Mouse (Mus musculus): ENCODE data around the gene Gucy1b2. TPM values are rescaled to one million over a fixed set of nuclear protein-coding genes. Genes with fewer than 3 reads are reported as not detected.

Gucy1b2 gene
- polyA plus RNA-seq, 1 experiment, result 1.1 TPM

GRCm38 (mm10) chr14:62468119-62468752, 12.1 kb upstream of the Gucy1b2 start:
- no peak for TF ChIP-seq CTCF (IDR thresholded peaks at IDR 0.05; ENCODE audit: borderline replicate concordance, extremely low read depth, insufficient read depth, insufficient read length)
- no peak for TF ChIP-seq POLR2A (IDR thresholded peaks at IDR 0.05; ENCODE audit: borderline replicate concordance, extremely low read depth, insufficient read depth, insufficient read length, poor library complexity, severe bottlenecking)
- DNase-seq (ENCODE audit: low read depth), result no peak

- no peak for DNase-seq (ENCODE audit: low read depth)
Measured at GRCm38 (mm10) chr14:62464966-62465365, 8.9 kb upstream of the Gucy1b2 start.

DNA sequence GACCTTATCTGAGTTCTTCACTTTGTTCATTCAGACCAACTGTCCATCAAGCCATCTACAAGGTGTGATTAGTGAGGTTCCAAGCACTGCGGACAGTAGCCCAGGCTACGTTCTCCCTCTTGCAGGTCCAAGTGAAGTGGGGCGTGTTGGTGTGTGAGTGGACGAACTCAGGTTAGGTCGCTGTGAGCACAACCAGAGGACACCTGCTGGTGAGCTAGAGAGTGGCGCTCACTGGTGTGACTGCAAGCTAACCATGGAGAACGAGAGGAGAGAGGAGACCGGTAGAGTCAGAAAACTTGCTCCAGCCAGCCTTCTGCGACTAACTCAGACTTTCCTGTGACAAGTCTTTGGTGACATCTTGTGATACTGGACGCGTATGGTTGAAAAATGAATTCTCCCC, 3.5 kb upstream of the Gucy1b2 start:
- no peak for DNase-seq (ENCODE audit: low read depth)

More at GRCm38 (mm10) chr14:62464966-62465365, 8.9 kb upstream of the Gucy1b2 start:
- TF ChIP-seq POLR2A (IDR thresholded peaks at IDR 0.05; ENCODE audit: borderline replicate concordance, extremely low read depth, insufficient read depth, insufficient read length, poor library complexity, severe bottlenecking), result no peak
- no peak for TF ChIP-seq CTCF (IDR thresholded peaks at IDR 0.05; ENCODE audit: borderline replicate concordance, extremely low read depth, insufficient read depth, insufficient read length)

GRCm38 (mm10) chr14:62457420-62458181, 1.5 kb upstream of the Gucy1b2 start:
- TF ChIP-seq CTCF (IDR thresholded peaks at IDR 0.05; ENCODE audit: borderline replicate concordance, extremely low read depth, insufficient read depth, insufficient read length) (peak; percentile 89), POLR2A (IDR thresholded peaks at IDR 0.05; ENCODE audit: borderline replicate concordance, extremely low read depth, insufficient read depth, insufficient read length, poor library complexity, severe bottlenecking) (no peak)
- DNase-seq (ENCODE audit: low read depth), result peak; percentile 96

More for the DNA sequence above, 3.5 kb upstream of the Gucy1b2 start:
- TF ChIP-seq CTCF (IDR thresholded peaks at IDR 0.05; ENCODE audit: borderline replicate concordance, extremely low read depth, insufficient read depth, insufficient read length), result peak; percentile 30; the same call in 1 of the 2 replicates
- no peak for TF ChIP-seq POLR2A (IDR thresholded peaks at IDR 0.05; ENCODE audit: borderline replicate concordance, extremely low read depth, insufficient read depth, insufficient read length, poor library complexity, severe bottlenecking)

DNA sequence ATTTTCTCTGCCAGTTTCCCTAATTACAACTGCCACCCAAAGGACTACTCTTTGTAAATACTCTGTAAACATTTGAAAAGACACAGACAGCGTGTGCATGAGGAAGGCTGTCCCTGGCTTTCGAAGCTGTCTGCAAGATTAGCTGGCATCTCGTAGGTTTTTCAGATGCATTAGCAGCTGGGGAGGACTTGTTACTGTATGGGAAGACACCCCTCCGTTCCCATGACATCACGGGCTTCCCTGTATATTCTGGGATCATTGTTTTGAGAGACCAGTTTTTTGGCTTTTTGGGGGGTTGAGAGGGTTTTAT, 564 bp downstream of the Gucy1b2 start:
- no peak for TF ChIP-seq CTCF (IDR thresholded peaks at IDR 0.05; ENCODE audit: borderline replicate concordance, extremely low read depth, insufficient read depth, insufficient read length)
- TF ChIP-seq POLR2A (IDR thresholded peaks at IDR 0.05; ENCODE audit: borderline replicate concordance, extremely low read depth, insufficient read depth, insufficient read length, poor library complexity, severe bottlenecking), result no peak
- DNase-seq (ENCODE audit: low read depth), result no peak

- peak; percentile 97 for DNase-seq (ENCODE audit: low read depth)
- TF ChIP-seq POLR2A (IDR thresholded peaks at IDR 0.05; ENCODE audit: borderline replicate concordance, extremely low read depth, insufficient read depth, insufficient read length, poor library complexity, severe bottlenecking), result no peak
- no peak for TF ChIP-seq CTCF (IDR thresholded peaks at IDR 0.05; ENCODE audit: borderline replicate concordance, extremely low read depth, insufficient read depth, insufficient read length)
Measured at GRCm38 (mm10) chr14:62454760-62455569, 1.1 kb downstream of the Gucy1b2 start.

- no peak for TF ChIP-seq POLR2A (IDR thresholded peaks at IDR 0.05; ENCODE audit: borderline replicate concordance, extremely low read depth, insufficient read depth, insufficient read length, poor library complexity, severe bottlenecking)
- TF ChIP-seq CTCF (IDR thresholded peaks at IDR 0.05; ENCODE audit: borderline replicate concordance, extremely low read depth, insufficient read depth, insufficient read length), result no peak
Measured at GRCm38 (mm10) chr14:62454136-62454535, 2.0 kb downstream of the Gucy1b2 start.

GRCm38 (mm10) chr14:62453276-62453675, 2.8 kb downstream of the Gucy1b2 start:
- DNase-seq (ENCODE audit: low read depth), result peak; percentile 25
- TF ChIP-seq POLR2A (IDR thresholded peaks at IDR 0.05; ENCODE audit: borderline replicate concordance, extremely low read depth, insufficient read depth, insufficient read length, poor library complexity, severe bottlenecking) (no peak), CTCF (IDR thresholded peaks at IDR 0.05; ENCODE audit: borderline replicate concordance, extremely low read depth, insufficient read depth, insufficient read length) (no peak)

More at GRCm38 (mm10) chr14:62454136-62454535, 2.0 kb downstream of the Gucy1b2 start:
- peak; percentile 84 for DNase-seq (ENCODE audit: low read depth)

DNA sequence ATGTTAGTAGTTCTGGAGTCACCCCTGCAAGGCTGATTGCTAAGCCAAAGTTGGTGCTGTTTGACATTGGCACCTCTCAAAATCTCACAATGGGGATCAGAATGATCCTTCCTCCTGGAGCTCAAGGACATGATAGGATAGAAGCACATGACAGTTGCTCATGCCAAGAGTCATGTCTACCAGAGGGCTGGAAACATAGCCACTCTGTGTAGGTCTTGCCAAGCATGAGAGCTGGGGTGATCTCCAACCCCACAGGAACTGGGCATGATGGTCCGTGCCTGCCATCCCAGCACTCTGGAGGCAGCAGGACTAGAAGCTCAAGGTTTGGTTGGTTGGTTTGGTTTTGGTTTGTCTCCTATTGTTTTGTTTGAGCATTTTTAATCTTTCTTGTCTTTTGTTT, 5.4 kb downstream of the Gucy1b2 start:
- TF ChIP-seq POLR2A (IDR thresholded peaks at IDR 0.05; ENCODE audit: borderline replicate concordance, extremely low read depth, insufficient read depth, insufficient read length, poor library complexity, severe bottlenecking), result no peak
- TF ChIP-seq CTCF (IDR thresholded peaks at IDR 0.05; ENCODE audit: borderline replicate concordance, extremely low read depth, insufficient read depth, insufficient read length), result no peak
- no peak for DNase-seq (ENCODE audit: low read depth)

DNA sequence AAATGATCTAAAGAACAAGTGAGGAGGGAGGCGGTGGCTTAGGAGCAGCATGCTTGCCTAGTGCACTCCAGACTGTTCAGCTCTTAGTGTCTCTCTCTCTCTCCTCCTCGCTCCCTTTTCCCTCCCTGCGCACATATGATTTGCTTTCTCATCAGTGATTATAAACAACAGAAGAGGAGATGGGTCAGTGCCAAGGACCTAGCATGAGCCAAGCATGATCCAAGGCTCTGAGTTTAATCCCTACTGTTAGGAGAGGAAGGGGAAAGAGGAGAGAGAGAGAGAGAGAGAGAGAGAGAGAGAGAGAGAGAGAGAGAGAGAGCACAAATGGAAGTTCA, 8.9 kb downstream of the Gucy1b2 start:
- TF ChIP-seq POLR2A (IDR thresholded peaks at IDR 0.05; ENCODE audit: borderline replicate concordance, extremely low read depth, insufficient read depth, insufficient read length, poor library complexity, severe bottlenecking) (no peak), CTCF (IDR thresholded peaks at IDR 0.05; ENCODE audit: borderline replicate concordance, extremely low read depth, insufficient read depth, insufficient read length) (no peak)
- DNase-seq (ENCODE audit: low read depth), result peak; percentile 92

Measured in brain, embryonic 14.5 days (tissue).